Mouse (Mus musculus) heart, adult 2 months (tissue): ENCODE data around the gene Rgp1. TPM values are rescaled to one million over a fixed set of nuclear protein-coding genes. Genes with fewer than 3 reads are reported as not detected.

Experiments
- DNase-seq, 2 experiments: peaks; one replicate each; pipeline ENCODE4 v3.0.0; 2021
- H3K27ac ChIP-seq: fragments of 200-600 bp; 2 replicates; pipeline ENCODE4 v1.8.1; 2022
- H3K27me3 ChIP-seq: fragments of 200-500 bp; 2 replicates; pipeline ENCODE4 v1.6.1; 2012; ENCODE audit warnings: mild to moderate bottlenecking, low read length, inconsistent platforms, mixed read lengths; ENCODE audit not compliant: control insufficient read depth, insufficient read depth
- H3K36me3 ChIP-seq: fragments of 200-500 bp; 2 replicates; pipeline ENCODE4 v1.6.1; 2012; ENCODE audit warnings: low read length, inconsistent platforms; ENCODE audit not compliant: control insufficient read depth, insufficient read depth
- H3K4me1 ChIP-seq: fragments of 200-500 bp; 2 replicates; pipeline ENCODE4 v1.6.1; 2011; ENCODE audit warnings: low read length; ENCODE audit not compliant: control insufficient read depth, insufficient read depth
- H3K4me3 ChIP-seq: fragments of 200-600 bp; 2 replicates; pipeline ENCODE4 v1.8.1; 2022
- H3K79me2 ChIP-seq: fragments of 200-500 bp; replicated peaks from 2 replicates; pipeline ENCODE4 v1.6.1; 2012; ENCODE audit warnings: mild to moderate bottlenecking, inconsistent platforms, low read length, moderate library complexity, mixed read lengths; ENCODE audit not compliant: control insufficient read depth, insufficient read depth
- H3K9ac ChIP-seq: fragments of 200-500 bp; 2 replicates; pipeline ENCODE4 v1.6.1; 2012; ENCODE audit warnings: low read depth, mild to moderate bottlenecking, control low read depth, inconsistent platforms, low read length, mixed read lengths
- CTCF ChIP-seq: fragments of 200-600 bp; IDR thresholded peaks from 2 replicates; pipeline ENCODE4 v1.8.1; 2022; ENCODE audit warnings: antibody characterized with exemption, mild to moderate bottlenecking, moderate library complexity
- EP300 ChIP-seq: fragments of 200-500 bp; IDR thresholded peaks from 2 replicates; pipeline ENCODE4 v1.6.1; 2011; ENCODE audit warnings: low read depth, low read length, control low read depth; ENCODE audit not compliant: insufficient read depth
- POLR2A ChIP-seq: fragments of 200-500 bp; IDR thresholded peaks from 2 replicates; pipeline ENCODE4 v1.6.1; 2011; ENCODE audit warnings: mild to moderate bottlenecking, low read depth, low read length, control low read depth; ENCODE audit not compliant: insufficient read depth
- WGBS: fragments of 180-500 bp; shearing (Covaris S2); methylation state at CpG from one replicate; pipeline ENCODE4 v1.1.7; 2018; 5-methylcytosine and 5-hydroxymethylcytosine counted together
- intact Hi-C: fragments of 180-260 bp; cut with DNase I; formaldehyde crosslinking; loops from one replicate; pipeline ENCODE4 v1.15.1; 2025
- polyA plus RNA-seq: library from polyadenylated mRNA; depleted of rRNA; stranded (reverse); fragments of >200 nt; gene quantifications from 2 replicates; pipeline ENCODE4 v1.2.3, GENCODE M21; 2012
- total RNA-seq, 2 experiments: library from RNA; stranded (reverse); gene quantifications; 2 replicates each; pipeline ENCODE4 v1.2.3; 2021

Rgp1 gene
- total and polyA plus RNA-seq, 3 experiments: 29.4 to 38.1 (median 31.7) TPM

GRCm38 (mm10) chr4:43604099-43604498 is 25.6 kb downstream of the Rgp1 start:
- Histone ChIP-seq H3K27me3 (no peaks in the 10 kb centered on the region), H3K79me2 (no peaks in the 10 kb centered on the region), H3K36me3 (no peaks in the 10 kb centered on the region), H3K9ac (no peak overlapping the region), H3K4me1 (no peaks in the 10 kb centered on the region), H3K4me3 (no peak overlapping the region), H3K27ac (no peak overlapping the region)
- no peak for TF ChIP-seq CTCF
- no peak for DNase-seq
- 77% methylated on average over 3 of the region's 3 CpGs for WGBS
- intact Hi-C loops: no loop called here

GRCm38 (mm10) chr4:43604751-43605685 is 26.5 kb downstream of the Rgp1 start:
- no peaks in the 10 kb centered on the region for H3K36me3 ChIP-seq
- TF ChIP-seq EP300 (no peak), CTCF (no peak), POLR2A (no peak)
- no peak overlapping the region for H3K4me3 ChIP-seq
- intact Hi-C loops: no loop called here
- no peak overlapping the region for H3K9ac ChIP-seq
- H3K4me1 ChIP-seq: no peaks in the 10 kb centered on the region
- H3K79me2 ChIP-seq: no peaks in the 10 kb centered on the region
- no peak for DNase-seq
- WGBS: 36% methylated on average over 9 of the region's 9 CpGs
- H3K27me3 ChIP-seq: no peaks in the 10 kb centered on the region
- H3K27ac ChIP-seq: no peak overlapping the region

GRCm38 (mm10) chr4:43612534-43612933 is 34.0 kb downstream of the Rgp1 start:
- H3K4me3 ChIP-seq: no peak overlapping the region
- intact Hi-C loops: no loop called here
- no peaks in the 10 kb centered on the region for H3K79me2 ChIP-seq
- no peaks in the 10 kb centered on the region; the same call in 1 of the 2 replicates for H3K4me1 ChIP-seq
- H3K9ac ChIP-seq: no peak overlapping the region
- no peak for DNase-seq
- WGBS: 44% methylated on average over 10 of the region's 10 CpGs
- TF ChIP-seq EP300: no peak
- no peak for TF ChIP-seq CTCF
- TF ChIP-seq POLR2A: no peak
- H3K27ac ChIP-seq: no peak overlapping the region
- no peaks in the 10 kb centered on the region for H3K27me3 ChIP-seq
- no peaks in the 10 kb centered on the region for H3K36me3 ChIP-seq

GRCm38 (mm10) chr4:43613060-43613730 is 34.7 kb downstream of the Rgp1 start:
- H3K36me3 ChIP-seq: no peaks in the 10 kb centered on the region
- H3K4me1 ChIP-seq: no peaks in the 10 kb centered on the region; the same call in 1 of the 2 replicates
- 59% methylated on average over 3 of the region's 3 CpGs for WGBS
- intact Hi-C loops: no loop called here
- TF ChIP-seq CTCF (no peak), EP300 (no peak), POLR2A (no peak)
- no peaks in the 10 kb centered on the region for H3K27me3 ChIP-seq
- H3K27ac ChIP-seq: peak overlapping the region; percentile 10
- H3K79me2 ChIP-seq: no peaks in the 10 kb centered on the region
- no peak overlapping the region for H3K9ac ChIP-seq
- DNase-seq: no peak
- no peak overlapping the region for H3K4me3 ChIP-seq

GRCm38 (mm10) chr4:43620146-43620778 is 41.7 kb downstream of the Rgp1 start:
- H3K4me3 ChIP-seq: no peak overlapping the region
- H3K4me1 ChIP-seq: no peaks in the 10 kb centered on the region
- no peaks in the 10 kb centered on the region for H3K27me3 ChIP-seq
- no peaks in the 10 kb centered on the region for H3K79me2 ChIP-seq
- 63% methylated on average over 4 of the region's 4 CpGs for WGBS
- DNase-seq: no peak
- intact Hi-C loops: no loop called here
- TF ChIP-seq POLR2A (no peak), EP300 (no peak), CTCF (no peak)
- no peak overlapping the region for H3K27ac ChIP-seq
- H3K36me3 ChIP-seq: no peaks in the 10 kb centered on the region
- H3K9ac ChIP-seq: no peak overlapping the region
